Mouse (Mus musculus): ENCODE data around the gene Lce1a1.
"Not testable (repeated sequence)": the region's sequence is repeated elsewhere in the genome, so short reads cannot be mapped to it uniquely, and the experiment has no call there.

Gene Lce1a1

DNA sequence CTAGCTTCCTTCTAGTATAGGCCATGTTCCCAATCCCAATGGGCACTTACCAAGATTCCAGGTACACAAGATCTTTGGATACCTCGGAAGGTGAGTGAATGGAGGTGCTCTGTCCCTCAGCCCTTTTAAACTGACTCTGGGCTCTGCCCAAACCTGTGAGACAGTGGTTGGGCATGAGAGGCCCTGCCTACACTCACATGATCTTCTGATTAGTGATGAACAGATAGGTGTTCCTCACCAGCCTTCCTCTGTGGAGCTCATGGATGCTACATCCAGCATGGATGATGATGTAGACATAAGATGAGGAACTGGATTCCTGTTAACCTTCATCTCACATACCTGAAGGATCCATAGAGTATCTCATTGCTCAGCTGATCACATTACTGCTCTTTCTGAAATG lies at the start of gene Lce1a1:
Gene Lce1a1, minus strand, starts transcription at position 101 of the 400 bp plus-strand sequence.
- no peak for DNase-seq (ENCODE audit: low spot score in 2 of 2)

GRCm38 (mm10) chr3:92694613-92695012 lies 46.5 kb upstream of the Lce1a1 start:
- no peak for DNase-seq (ENCODE audit: low spot score in 2 of 2)

DNA sequence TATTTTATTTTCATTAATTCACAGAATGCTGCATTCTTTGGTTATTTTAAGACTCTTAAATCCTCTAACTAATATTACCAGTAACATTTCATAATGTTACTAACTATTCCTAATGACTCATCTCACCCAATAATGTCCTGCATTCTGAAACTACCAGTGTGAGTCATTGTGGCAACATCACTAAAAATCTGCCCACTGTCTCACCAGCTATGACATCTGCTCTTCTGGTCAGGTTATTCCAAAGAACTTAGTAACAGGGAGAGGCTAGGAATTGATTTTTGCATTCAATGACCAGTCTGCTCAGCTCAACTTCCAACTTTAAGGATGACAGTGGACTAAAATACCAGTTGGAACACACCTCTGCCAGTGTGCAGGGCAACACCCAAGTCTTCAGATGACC lies 43.6 kb upstream of the Lce1a1 start:
- no peak for DNase-seq (ENCODE audit: low spot score in 2 of 2)

DNA sequence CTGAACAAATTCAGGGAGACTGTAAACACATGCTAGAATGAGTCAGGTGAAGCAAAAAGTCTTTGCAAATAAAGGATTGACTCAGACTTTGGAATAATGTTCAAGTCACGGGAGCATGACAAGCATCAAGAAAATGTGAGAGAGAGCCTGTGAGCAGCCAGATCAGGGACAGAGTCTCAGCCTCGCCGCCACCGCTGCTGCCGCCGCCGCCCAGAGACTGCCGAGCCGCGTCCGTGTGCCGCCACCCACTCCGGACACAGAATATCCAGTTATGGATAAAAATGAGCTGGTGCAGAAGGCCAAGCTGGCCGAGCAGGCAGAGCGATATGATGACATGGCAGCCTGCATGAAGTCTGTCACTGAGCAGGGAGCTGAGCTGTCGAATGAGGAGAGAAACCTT lies 41.0 kb upstream of the Lce1a1 start:
- not testable (repeated sequence) for DNase-seq (ENCODE audit: low spot score in 2 of 2)

- DNase-seq (ENCODE audit: low spot score in 2 of 2): no peak
These were observed 39.0 kb upstream of the Lce1a1 start, which contains the start of gene Lce1d for GRCm38 (mm10) chr3:92687110-92687509. Gene Lce1d, minus strand, starts transcription at chr3:92687210.

- DNase-seq (ENCODE audit: low spot score in 2 of 2): no peak
These were observed 30.8 kb upstream of the Lce1a1 start, which contains the start of gene Lce1c for GRCm38 (mm10) chr3:92678947-92679346. Gene Lce1c, plus strand, starts transcription at chr3:92679247.

- DNase-seq (ENCODE audit: low spot score in 2 of 2): no peak
These were observed 22.1 kb upstream of the Lce1a1 start, which contains the start of gene Lce1a2 for GRCm38 (mm10) chr3:92670215-92670614. Gene Lce1a2, minus strand, starts transcription at chr3:92670315.

- DNase-seq (ENCODE audit: low spot score in 2 of 2): no peak
These were observed 8.7 kb upstream of the Lce1a1 start, which contains the start of gene Lce1b for GRCm38 (mm10) chr3:92656826-92657225. Gene Lce1b, minus strand, starts transcription at chr3:92656926.

GRCm38 (mm10) chr3:92639854-92640253 lies 8.3 kb downstream of the Lce1a1 start:
- DNase-seq (ENCODE audit: low spot score in 2 of 2): no peak

DNA sequence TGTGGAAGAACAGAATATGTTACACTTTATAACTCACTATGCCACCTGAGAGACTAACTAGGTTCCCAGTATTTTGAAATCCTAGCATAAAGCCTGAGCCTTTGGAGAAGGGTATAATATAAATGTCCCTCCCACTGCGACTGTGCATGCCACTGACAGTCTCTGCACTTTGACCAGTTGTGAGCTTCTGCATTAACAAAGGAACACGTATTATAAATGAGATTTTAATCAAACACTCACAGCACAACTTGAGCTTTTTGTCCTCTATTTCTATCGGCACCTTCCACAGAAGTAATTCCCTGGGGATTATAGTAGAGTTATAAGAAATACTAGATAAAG lies 9.5 kb downstream of the Lce1a1 start:
- DNase-seq (ENCODE audit: low spot score in 2 of 2): no peak

- DNase-seq (ENCODE audit: low spot score in 2 of 2): no peak
These were observed 10.1 kb downstream of the Lce1a1 start for GRCm38 (mm10) chr3:92637745-92638652.

GRCm38 (mm10) chr3:92621560-92621959 lies 26.5 kb downstream of the Lce1a1 start, which contains the start of gene Lce6a:
Gene Lce6a, minus strand, starts transcription at chr3:92621660.
- DNase-seq (ENCODE audit: low spot score in 2 of 2): no peak

- no peak for DNase-seq (ENCODE audit: low spot score in 2 of 2)
These were observed 38.3 kb downstream of the Lce1a1 start for GRCm38 (mm10) chr3:92609804-92610203.

- DNase-seq (ENCODE audit: low spot score in 2 of 2): no peak
These were observed 40.7 kb downstream of the Lce1a1 start, which contains the start of gene 2210017I01Rik for GRCm38 (mm10) chr3:92607392-92607791. Gene 2210017I01Rik, minus strand, starts transcription at chr3:92607492.

GRCm38 (mm10) chr3:92602169-92602568 lies 45.9 kb downstream of the Lce1a1 start:
- no peak for DNase-seq (ENCODE audit: low spot score in 2 of 2)

- no peak for DNase-seq (ENCODE audit: low spot score in 2 of 2)
These were observed 47.7 kb downstream of the Lce1a1 start for GRCm38 (mm10) chr3:92600456-92600855.

DNA sequence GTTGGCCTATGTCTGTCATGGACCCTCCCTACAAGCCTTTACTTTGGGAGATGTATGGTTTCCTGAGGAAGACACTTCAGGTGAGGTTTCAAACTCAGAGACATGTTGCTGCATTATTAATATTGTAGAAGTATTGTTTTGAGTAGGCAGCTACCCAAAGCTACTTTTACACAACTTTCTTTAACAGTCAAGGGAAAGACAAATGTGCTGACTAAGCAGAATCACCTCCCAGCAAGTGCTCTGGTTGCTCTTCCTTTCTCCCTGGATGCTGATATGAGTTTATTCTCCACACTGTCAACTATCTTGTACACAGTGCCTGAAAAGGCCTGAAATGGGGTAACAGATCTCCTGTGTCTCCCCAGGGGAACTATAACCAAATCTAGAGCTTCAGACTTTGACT lies 48.1 kb downstream of the Lce1a1 start:
- no peak for DNase-seq (ENCODE audit: low spot score in 2 of 2)

- no peak for DNase-seq (ENCODE audit: low spot score in 2 of 2)
These were observed 49.7 kb downstream of the Lce1a1 start for GRCm38 (mm10) chr3:92598429-92598828.
